In the genomic region with DNA sequence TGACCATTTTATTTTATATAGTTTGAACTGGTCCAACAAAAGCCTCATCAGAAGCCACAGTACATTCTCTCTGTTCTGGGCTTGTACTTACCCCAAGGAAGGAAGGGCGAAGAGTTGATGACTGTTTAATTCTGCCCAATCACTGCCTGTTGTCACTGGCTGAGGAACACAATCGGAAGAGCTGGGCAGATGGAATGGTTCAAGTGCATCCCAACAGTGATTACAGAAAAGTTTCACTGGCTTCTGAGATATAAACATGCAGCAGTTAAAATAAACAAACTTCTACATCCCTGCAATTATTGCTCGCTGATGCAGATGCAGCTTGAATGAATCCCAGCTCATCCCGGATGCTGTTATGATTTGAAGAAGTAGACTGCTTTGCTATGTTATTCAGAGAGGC, we compare ENCODE assay signal across 21 mouse cellular contexts.
DNase-seq lines count a peak whose midpoint lies in the region; ATAC-seq and TF ChIP-seq lines count a peak whose summit lies in the region.
"Had no signal": no experiment of that assay in that cellular context is flagged by ENCODE, and none has a peak within 500 bp of the region (broad histone marks: within the 10 kb centered on the region; RNA-seq: fewer than 3 reads in every experiment).

No protein-coding gene starts in this region.

- H3K27me3 ChIP-seq in liver, adult 2 months (ENCODE audit: control insufficient read depth, insufficient read depth, low read length): no peaks in the 10 kb centered on the region
- no peaks in the 10 kb centered on the region for H3K27me3 ChIP-seq in liver, postnatal 0 days (ENCODE audit: insufficient read depth, low read length)
- H3K27me3 ChIP-seq in lung, postnatal 0 days (replicated peaks; ENCODE audit: insufficient read depth, low read length): no peaks in the 10 kb centered on the region
- H3K27me3 ChIP-seq: embryonic facial prominence, embryonic 12.5 days; forebrain, embryonic 12.5 days; hindbrain, embryonic 12.5 days had no signal

- WGBS in liver, adult 2 months: 75% methylated on average over 4 of the region's 4 CpGs
- 74% methylated on average over 4 of the region's 4 CpGs for WGBS in liver, postnatal 0 days (ENCODE audit: insufficient replicate concordance)
- WGBS in lung, postnatal 0 days: 50% methylated on average over 4 of the region's 4 CpGs

- H3K4me1 ChIP-seq in liver, adult 2 months (ENCODE audit: control insufficient read depth, insufficient read depth, low read length): no peaks in the 10 kb centered on the region
- no peaks in the 10 kb centered on the region for H3K4me1 ChIP-seq in liver, postnatal 0 days (ENCODE audit: insufficient read depth)
- H3K4me1 ChIP-seq in lung, postnatal 0 days (ENCODE audit: insufficient read depth, low read depth, low read length): no peaks in the 10 kb centered on the region
- H3K4me1 ChIP-seq: embryonic facial prominence, embryonic 12.5 days; forebrain, embryonic 12.5 days; heart, embryonic 10.5 days; hindbrain, embryonic 12.5 days had no signal

- no peak for TF ChIP-seq EP300 in liver, postnatal 0 days (IDR thresholded peaks at IDR 0.05; ENCODE audit: low read depth)
- no peak for TF ChIP-seq EP300 in lung, postnatal 0 days (IDR thresholded peaks at IDR 0.05)

- H3K27ac ChIP-seq in liver, adult 2 months (replicated peaks; ENCODE audit: insufficient read depth, low read depth, low read length): no peak overlapping the region
- H3K27ac ChIP-seq in liver, postnatal 0 days (ENCODE audit: low read depth): no peak overlapping the region
- H3K27ac ChIP-seq in lung, postnatal 0 days (ENCODE audit: low read length): no peak overlapping the region
- H3K27ac ChIP-seq: embryonic facial prominence, embryonic 12.5 days; forebrain, embryonic 12.5 days; heart, embryonic 10.5 days; hindbrain, embryonic 12.5 days had no signal

- peak; percentile 45 for DNase-seq in liver, adult 2 months (ENCODE audit: extremely low read depth, low read depth, low spot score)
- DNase-seq in liver, postnatal 0 days: no peak
- DNase-seq in lung, postnatal 0 days (ENCODE audit: low spot score): peak; percentile 20
- DNase-seq in lung, postnatal 14 days: no peak
- peak; percentile 19 for DNase-seq in lung, postnatal 10 days
- no peak for DNase-seq in kidney, adult 8-10 months
- DNase-seq: adrenal gland, adult 2 months; adrenal gland, postnatal 25 days; cerebellum, adult 11 months; cerebellum, adult 8-10 months; cerebellum, postnatal 14 days; embryo, embryonic 11 days; gastrocnemius, postnatal 10 days; heart, adult 18-20 months; heart, postnatal 10 days; heart, postnatal 4 days had no signal

- H3K79me2 ChIP-seq in liver, adult 2 months (ENCODE audit: control insufficient read depth, insufficient read depth, low read length): no peaks in the 10 kb centered on the region

- ATAC-seq in liver, postnatal 0 days: no peak
- ATAC-seq in lung, postnatal 0 days: peak; percentile 43; the same call in 1 of the 2 replicates
- ATAC-seq: forebrain, embryonic 16.5 days had no signal

- H3K4me2 ChIP-seq in liver, postnatal 0 days (ENCODE audit: low read depth, low read length): no peak overlapping the region
- H3K4me2 ChIP-seq in lung, postnatal 0 days (replicated peaks; ENCODE audit: low read depth, low read length): no peak overlapping the region
- H3K4me2 ChIP-seq: embryonic facial prominence, embryonic 12.5 days; forebrain, embryonic 12.5 days; hindbrain, embryonic 12.5 days had no signal

- no peak for TF ChIP-seq POLR2A in liver, adult 2 months (IDR thresholded peaks at IDR 0.05; ENCODE audit: extremely low read depth, insufficient read depth, low read length)

- no peaks in the 10 kb centered on the region for H3K36me3 ChIP-seq in liver, adult 2 months (ENCODE audit: control insufficient read depth, insufficient read depth, low read length)
- H3K36me3 ChIP-seq in liver, postnatal 0 days (replicated peaks; ENCODE audit: insufficient read depth, low read length): no peaks in the 10 kb centered on the region
- H3K36me3 ChIP-seq in lung, postnatal 0 days (ENCODE audit: insufficient read depth, low read length): no peaks in the 10 kb centered on the region
- H3K36me3 ChIP-seq: embryonic facial prominence, embryonic 12.5 days; forebrain, embryonic 12.5 days; heart, embryonic 10.5 days; hindbrain, embryonic 12.5 days had no signal

- H3K4me3 ChIP-seq in liver, adult 2 months (ENCODE audit: insufficient read depth, low read depth, low read length): no peak overlapping the region
- H3K4me3 ChIP-seq in liver, postnatal 0 days (ENCODE audit: low read depth, low read length): no peak overlapping the region
- no peak overlapping the region for H3K4me3 ChIP-seq in lung, postnatal 0 days (ENCODE audit: low read depth, low read length)
- H3K4me3 ChIP-seq: embryonic facial prominence, embryonic 12.5 days; forebrain, embryonic 12.5 days; heart, embryonic 10.5 days; hindbrain, embryonic 12.5 days had no signal

- H3K9ac ChIP-seq in liver, adult 2 months (ENCODE audit: low read depth, low read length): no peak overlapping the region
- H3K9ac ChIP-seq in liver, postnatal 0 days (replicated peaks): no peak overlapping the region
- no peak overlapping the region for H3K9ac ChIP-seq in lung, postnatal 0 days (replicated peaks; ENCODE audit: low read depth)
- H3K9ac ChIP-seq: embryonic facial prominence, embryonic 12.5 days; forebrain, embryonic 12.5 days; hindbrain, embryonic 12.5 days had no signal

- no peaks in the 10 kb centered on the region for H3K9me3 ChIP-seq in liver, postnatal 0 days (ENCODE audit: low read length)
- no peaks in the 10 kb centered on the region for H3K9me3 ChIP-seq in lung, postnatal 0 days (ENCODE audit: low read length)
- H3K9me3 ChIP-seq: embryonic facial prominence, embryonic 12.5 days; forebrain, embryonic 12.5 days; heart, embryonic 10.5 days; hindbrain, embryonic 12.5 days had no signal

- no peak for TF ChIP-seq CTCF in liver, adult 2 months (IDR thresholded peaks at IDR 0.05; ENCODE audit: low read depth, low read length)
- no peak for TF ChIP-seq CTCF in liver, postnatal 0 days (IDR thresholded peaks at IDR 0.05; ENCODE audit: low read depth)
- no peak for TF ChIP-seq CTCF in lung, postnatal 0 days (IDR thresholded peaks at IDR 0.05)

Comparison
In these comparisons a context has a peak if more than half of its experiments do, and no peak if none do; other contexts are left out.
1. DNase-seq: peak in liver, adult 2 months (single experiment), lung, postnatal 0 days (single experiment) and lung, postnatal 10 days (single experiment); none in liver, postnatal 0 days (single experiment), lung, postnatal 14 days (single experiment) and kidney, adult 8-10 months (0 of 2).